Mouse (Mus musculus): ENCODE measurements around the gene Gm48551. TPM values are rescaled to one million over a fixed set of nuclear protein-coding genes. Genes with fewer than 3 reads are reported as not detected.

Gm48551 gene
- polyA plus RNA-seq, 1 experiment from 2014 or later, result 9.3 TPM

DNA sequence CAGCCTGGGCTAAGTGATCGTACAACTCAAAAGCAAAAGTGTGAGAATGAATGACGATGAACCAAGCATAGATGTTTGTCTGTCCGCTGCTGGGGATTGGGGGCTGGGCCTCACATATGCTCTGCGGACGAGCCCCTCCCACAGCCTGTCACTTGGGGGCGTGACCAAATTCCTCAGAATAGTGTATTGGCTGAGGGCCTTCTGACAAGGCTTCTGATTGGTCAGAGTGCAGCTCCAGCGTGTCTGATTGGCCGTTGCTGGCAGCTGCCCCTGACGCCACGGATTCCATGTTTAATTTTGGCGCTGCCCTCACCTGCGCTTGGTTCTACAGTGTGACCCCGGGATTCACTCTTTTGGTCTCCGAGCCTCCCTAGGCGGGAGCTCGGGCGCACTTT lies 48.6 kb downstream of the Gm48551 start:
- H3K27ac ChIP-seq, result peak overlapping the region; percentile 55; the same call in 1 of the 2 replicates

DNA sequence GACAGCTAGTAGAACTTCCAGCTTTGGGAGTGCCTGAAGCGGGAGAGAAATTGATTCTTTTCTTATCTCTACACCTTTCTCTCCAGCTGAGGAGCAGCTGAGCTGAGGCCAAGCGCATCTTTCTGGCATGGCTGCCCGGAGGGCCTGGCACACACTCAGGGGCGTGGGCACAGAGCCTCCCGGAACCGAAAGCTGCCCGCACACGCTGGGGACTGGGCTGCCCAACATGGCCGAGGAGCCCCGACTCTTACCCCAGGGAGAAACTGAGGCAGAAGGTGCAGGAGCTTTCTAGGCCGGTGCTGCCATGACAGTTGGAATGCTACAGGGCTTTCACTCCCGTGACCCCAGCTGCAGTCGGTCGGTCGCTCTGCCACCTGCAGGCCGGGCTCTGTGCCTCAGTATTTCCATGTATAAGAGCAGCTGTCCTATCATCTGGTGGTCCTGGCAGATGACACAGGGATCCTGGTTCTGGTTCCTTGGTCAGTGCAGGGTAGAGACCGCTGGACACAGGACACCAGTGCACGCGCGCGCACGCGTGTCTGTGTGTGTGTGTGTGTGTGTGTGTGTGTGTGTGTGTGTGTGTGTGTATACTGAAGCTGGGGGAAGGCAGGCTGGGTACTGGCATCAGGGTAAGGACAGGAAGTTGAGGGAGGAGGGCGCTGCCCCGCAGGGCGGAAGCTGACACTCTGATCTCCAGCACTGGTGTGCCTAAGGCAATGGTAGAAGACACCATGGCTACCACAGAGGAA lies 49.4 kb downstream of the Gm48551 start:
- Histone ChIP-seq H3K4me2 (peak overlapping the region; percentile 55; the same call in 1 of the 2 replicates), H3K27ac (no peak overlapping the region), H3K9ac (no peak overlapping the region), H3K27me3 (replicated peaks) (no peaks in the 10 kb centered on the region), H3K9me3 (no peaks in the 10 kb centered on the region), H3K4me1 (peaks cover 39% of the 10 kb centered on the region), H3K4me3 (no peak overlapping the region), H3K36me3 (replicated peaks) (no peaks in the 10 kb centered on the region)
- WGBS, result 76% methylated on average over 26 of the region's 26 CpGs
- no peak for ATAC-seq (replicated peaks)

More for the DNA sequence above, 48.6 kb downstream of the Gm48551 start:
- Histone ChIP-seq H3K27me3 (replicated peaks) (no peaks in the 10 kb centered on the region), H3K9ac (peak overlapping the region; percentile 27; the same call in 1 of the 2 replicates), H3K36me3 (replicated peaks) (no peaks in the 10 kb centered on the region), H3K9me3 (no peaks in the 10 kb centered on the region), H3K4me1 (peaks cover 39% of the 10 kb centered on the region), H3K4me2 (peak overlapping the region; percentile 55), H3K4me3 (peak overlapping the region; percentile 26)
- ATAC-seq (replicated peaks), result peak; percentile 89
- WGBS, result 3% methylated on average over 17 of the region's 17 CpGs

DNA sequence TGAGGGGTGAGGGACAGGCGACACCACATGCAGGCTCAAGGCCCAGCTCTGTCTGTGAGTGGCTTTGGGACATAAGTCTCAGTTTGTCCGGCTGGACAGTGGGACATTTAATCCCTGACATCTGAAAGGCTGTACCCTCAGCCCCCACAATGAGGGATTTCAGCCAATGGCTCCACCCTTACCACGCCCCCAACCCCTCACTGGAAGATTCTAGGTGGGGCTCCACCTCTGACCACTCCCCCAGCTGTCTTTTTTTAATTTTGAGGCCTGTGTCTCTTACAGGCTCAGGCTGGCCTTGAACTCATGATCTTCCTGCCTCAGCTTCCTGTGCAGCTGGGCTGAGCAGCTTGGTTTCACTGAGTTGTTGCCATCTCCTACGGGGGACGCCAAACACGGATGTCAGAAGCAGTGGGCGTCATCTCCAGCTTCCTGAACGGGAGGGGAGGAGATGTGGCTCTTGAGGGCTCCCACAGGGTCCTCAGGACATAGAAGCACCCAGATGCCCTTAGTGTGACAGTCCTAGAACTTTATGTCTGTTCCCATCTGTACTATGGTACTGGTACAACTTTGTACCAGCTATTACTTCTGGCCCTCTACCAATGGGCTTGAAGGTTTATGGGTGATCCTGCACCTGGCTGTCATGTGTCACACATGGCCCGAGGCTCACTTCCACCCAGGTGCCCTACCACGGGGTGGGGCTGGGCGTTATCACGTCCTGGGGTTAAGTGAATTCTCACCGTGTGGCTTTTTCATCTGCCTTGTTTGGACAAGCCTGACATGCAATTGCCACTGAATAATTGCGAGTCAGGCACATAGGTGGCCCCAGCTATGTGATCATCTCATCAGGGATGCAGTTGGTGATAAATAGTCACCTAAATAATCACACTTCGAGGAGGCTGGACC lies 50.3 kb downstream of the Gm48551 start:
- no peak overlapping the region for H3K4me3 ChIP-seq
- 65% methylated on average over 15 of the region's 15 CpGs for WGBS
- H3K36me3 ChIP-seq (replicated peaks), result no peaks in the 10 kb centered on the region
- no peaks in the 10 kb centered on the region for H3K9me3 ChIP-seq
- ATAC-seq (replicated peaks), result no peak
- 0 out of 2 replicates have a peak overlapping the region, but pooled peaks have one; percentile 31 for H3K27ac ChIP-seq
- H3K4me2 ChIP-seq, result no peak overlapping the region
- H3K27me3 ChIP-seq (replicated peaks), result no peaks in the 10 kb centered on the region
- H3K4me1 ChIP-seq, result peaks cover 30% of the 10 kb centered on the region
- H3K9ac ChIP-seq, result no peak overlapping the region

GRCm38 (mm10) chr10:81435436-81435835 lies 51.2 kb downstream of the Gm48551 start:
- Histone ChIP-seq H3K36me3 (replicated peaks) (no peaks in the 10 kb centered on the region), H3K4me3 (no peak overlapping the region), H3K9me3 (no peaks in the 10 kb centered on the region), H3K27me3 (replicated peaks) (no peaks in the 10 kb centered on the region), H3K27ac (0 out of 2 replicates have a peak overlapping the region, but pooled peaks have one; percentile 31), H3K4me1 (peaks cover 29% of the 10 kb centered on the region), H3K4me2 (no peak overlapping the region), H3K9ac (no peak overlapping the region)
- no peak for ATAC-seq (replicated peaks)
- WGBS, result 73% methylated on average over 3 of the region's 3 CpGs

GRCm38 (mm10) chr10:81441019-81441418 lies 56.8 kb downstream of the Gm48551 start:
- Histone ChIP-seq H3K9ac (no peak overlapping the region), H3K9me3 (no peaks in the 10 kb centered on the region), H3K4me2 (no peak overlapping the region), H3K36me3 (replicated peaks) (no peaks in the 10 kb centered on the region), H3K27ac (no peak overlapping the region), H3K4me1 (no peaks in the 10 kb centered on the region), H3K27me3 (replicated peaks) (peaks cover 4% of the 10 kb centered on the region; the same call in 1 of the 2 replicates), H3K4me3 (no peak overlapping the region)
- no peak for ATAC-seq (replicated peaks)

Small RNAs within 50 kb of the gene (microRNA-seq; reads per million reads assigned to microRNA genes)
- gene Mir1191b, result 0.74 reads per million
- gene Mir6913, result 0.55 reads per million

Other genes with a start within 250 kb of the Gm48551 start
- gene Zbtb7a, start 249.2 kb upstream of the Gm48551 start, polyA plus RNA-seq (2015; fragmentation: Nextera tagmentation; extraction: Ambion mirVana), result 16.2 and 16.7 TPM in 2 replicates
- 59.2 and 66.3 TPM in 2 replicates for gene Pias4, start 216.5 kb upstream of the Gm48551 start, polyA plus RNA-seq (2015; fragmentation: Nextera tagmentation; extraction: Ambion mirVana)
- 588 and 606 TPM in 2 replicates for gene Eef2, start 207.8 kb upstream of the Gm48551 start, polyA plus RNA-seq (2015; fragmentation: Nextera tagmentation; extraction: Ambion mirVana)
- 66.3 and 67.3 TPM in 2 replicates for gene Dapk3, start 201.5 kb upstream of the Gm48551 start, polyA plus RNA-seq (2015; fragmentation: Nextera tagmentation; extraction: Ambion mirVana)
- gene 4930442H23Rik, start 200.6 kb upstream of the Gm48551 start, polyA plus RNA-seq (2015; fragmentation: Nextera tagmentation; extraction: Ambion mirVana), result not detected in 2 replicates
- 0.14 TPM in 1 of 2 replicates, not detected in the other for gene Nmrk2, start 182.4 kb upstream of the Gm48551 start, polyA plus RNA-seq (2015; fragmentation: Nextera tagmentation; extraction: Ambion mirVana)
- gene Atcay, start 153.6 kb upstream of the Gm48551 start, polyA plus RNA-seq (2015; fragmentation: Nextera tagmentation; extraction: Ambion mirVana), result 95.3 and 96.7 TPM in 2 replicates
- gene Zfr2, start 151.3 kb upstream of the Gm48551 start, polyA plus RNA-seq (2015; fragmentation: Nextera tagmentation; extraction: Ambion mirVana), result 35.4 and 37.2 TPM in 2 replicates
- gene Matk, start 131.5 kb upstream of the Gm48551 start, polyA plus RNA-seq (2015; fragmentation: Nextera tagmentation; extraction: Ambion mirVana), result 37.2 and 40.1 TPM in 2 replicates
- gene Mrpl54, start 117.5 kb upstream of the Gm48551 start, polyA plus RNA-seq (2015; fragmentation: Nextera tagmentation; extraction: Ambion mirVana), result 124 and 126 TPM in 2 replicates
- gene Apba3, start 117.5 kb upstream of the Gm48551 start, polyA plus RNA-seq (2015; fragmentation: Nextera tagmentation; extraction: Ambion mirVana), result 36.4 and 38.5 TPM in 2 replicates
- gene Tjp3, start 92.9 kb upstream of the Gm48551 start, polyA plus RNA-seq (2015; fragmentation: Nextera tagmentation; extraction: Ambion mirVana), result 6.9 and 8.0 TPM in 2 replicates
- gene Pip5k1c, start 91.5 kb upstream of the Gm48551 start, polyA plus RNA-seq (2015; fragmentation: Nextera tagmentation; extraction: Ambion mirVana), result 154 and 159 TPM in 2 replicates
- 35.8 and 38.3 TPM in 2 replicates for gene Cactin, start 63.4 kb upstream of the Gm48551 start, polyA plus RNA-seq (2015; fragmentation: Nextera tagmentation; extraction: Ambion mirVana)
- gene Tbxa2r, start 55.7 kb upstream of the Gm48551 start, polyA plus RNA-seq (2015; fragmentation: Nextera tagmentation; extraction: Ambion mirVana), result 5.7 and 6.2 TPM in 2 replicates
- not detected in 2 replicates for gene Gipc3, start 41.2 kb upstream of the Gm48551 start, polyA plus RNA-seq (2015; fragmentation: Nextera tagmentation; extraction: Ambion mirVana)
- 26.6 and 29.9 TPM in 2 replicates for gene Hmg20b, start 34.0 kb upstream of the Gm48551 start, polyA plus RNA-seq (2015; fragmentation: Nextera tagmentation; extraction: Ambion mirVana)
- gene Mfsd12, start 27.0 kb upstream of the Gm48551 start, polyA plus RNA-seq (2015; fragmentation: Nextera tagmentation; extraction: Ambion mirVana), result 19.7 and 22.5 TPM in 2 replicates
- 1.1 TPM in 2 replicates for gene 4930404N11Rik, start 18.6 kb upstream of the Gm48551 start, polyA plus RNA-seq (2015; fragmentation: Nextera tagmentation; extraction: Ambion mirVana)
- 153 and 159 TPM in 2 replicates for gene Fzr1, start 6.0 kb upstream of the Gm48551 start, polyA plus RNA-seq (2015; fragmentation: Nextera tagmentation; extraction: Ambion mirVana)
- gene Dohh, start within 50 bp of the Gm48551 start, polyA plus RNA-seq (2015; fragmentation: Nextera tagmentation; extraction: Ambion mirVana), result 90.4 and 92.6 TPM in 2 replicates
- 2.7 and 3.3 TPM in 2 replicates for gene Gm48552, start 4.5 kb downstream of the Gm48551 start, polyA plus RNA-seq (2015; fragmentation: Nextera tagmentation; extraction: Ambion mirVana)
- gene Smim24, start 8.6 kb downstream of the Gm48551 start, polyA plus RNA-seq (2015; fragmentation: Nextera tagmentation; extraction: Ambion mirVana), result 1.4 and 1.6 TPM in 2 replicates
- 18.1 and 22.8 TPM in 2 replicates for gene Nfic, start 71.2 kb downstream of the Gm48551 start, polyA plus RNA-seq (2015; fragmentation: Nextera tagmentation; extraction: Ambion mirVana)
- 106 and 109 TPM in 2 replicates for gene Celf5, start 98.2 kb downstream of the Gm48551 start, polyA plus RNA-seq (2015; fragmentation: Nextera tagmentation; extraction: Ambion mirVana)
- gene Ncln, start 111.9 kb downstream of the Gm48551 start, polyA plus RNA-seq (2015; fragmentation: Nextera tagmentation; extraction: Ambion mirVana), result 69.7 and 73.8 TPM in 2 replicates
- gene S1pr4, start 115.7 kb downstream of the Gm48551 start, polyA plus RNA-seq (2015; fragmentation: Nextera tagmentation; extraction: Ambion mirVana), result 0.71 and 1.2 TPM in 2 replicates
- 0.96 and 1.1 TPM in 2 replicates for gene Gna15, start 139.8 kb downstream of the Gm48551 start, polyA plus RNA-seq (2015; fragmentation: Nextera tagmentation; extraction: Ambion mirVana)
- gene Gna11, start 160.7 kb downstream of the Gm48551 start, polyA plus RNA-seq (2015; fragmentation: Nextera tagmentation; extraction: Ambion mirVana), result 100 and 101 TPM in 2 replicates
- 802 and 851 TPM in 2 replicates for gene Aes, start 175.0 kb downstream of the Gm48551 start, polyA plus RNA-seq (2015; fragmentation: Nextera tagmentation; extraction: Ambion mirVana)
- gene Tle2, start 190.1 kb downstream of the Gm48551 start, polyA plus RNA-seq (2015; fragmentation: Nextera tagmentation; extraction: Ambion mirVana), result 57.4 and 58.8 TPM in 2 replicates
- 6.7 and 8.0 TPM in 2 replicates for gene Tle6, start 216.6 kb downstream of the Gm48551 start, polyA plus RNA-seq (2015; fragmentation: Nextera tagmentation; extraction: Ambion mirVana)
- 1.8 and 2.0 TPM in 2 replicates for gene BC025920, start 221.8 kb downstream of the Gm48551 start, polyA plus RNA-seq (2015; fragmentation: Nextera tagmentation; extraction: Ambion mirVana)
- gene Sirt6, start 243.3 kb downstream of the Gm48551 start, polyA plus RNA-seq (2015; fragmentation: Nextera tagmentation; extraction: Ambion mirVana), result 60.1 and 60.4 TPM in 2 replicates
- gene Ankrd24, start 244.1 kb downstream of the Gm48551 start, polyA plus RNA-seq (2015; fragmentation: Nextera tagmentation; extraction: Ambion mirVana), result 19.1 and 20.2 TPM in 2 replicates

All from midbrain, embryonic 15.5 days (tissue).